Mouse (Mus musculus) stomach, embryonic 14.5 days (tissue): ENCODE data around the gene Prkcb. TPM values are rescaled to one million over a fixed set of nuclear protein-coding genes. Genes with fewer than 3 reads are reported as not detected.

Experiments
- ATAC-seq: fragments of 200-750 bp; cut with Nextera tagmentation; 2 replicates; pipeline ENCODE4 v1.8.0; 2017; ENCODE audit warnings: low read depth, moderate TSS enrichment; ENCODE audit not compliant: insufficient number of reproducible peaks, insufficient read depth, low FRiP score
- H3K27ac ChIP-seq: fragments of 300-500 bp; sonication (generic); 2 replicates; pipeline ENCODE4 v1.5.1; 2014; ENCODE audit warnings: mild to moderate bottlenecking, low read length, moderate library complexity, mixed read lengths
- H3K27me3 ChIP-seq: fragments of 300-500 bp; sonication (generic); 2 replicates; pipeline ENCODE4 v1.6.1; 2014; ENCODE audit warnings: low read length, control low read depth, mixed read lengths; ENCODE audit not compliant: control insufficient read depth, insufficient read depth
- H3K36me3 ChIP-seq: fragments of 300-500 bp; sonication (generic); 2 replicates; pipeline ENCODE4 v1.6.1; 2014; ENCODE audit warnings: mild to moderate bottlenecking, control low read depth, low read length, moderate library complexity, mixed read lengths; ENCODE audit not compliant: control insufficient read depth, insufficient read depth
- H3K4me1 ChIP-seq: fragments of 300-500 bp; sonication (generic); 2 replicates; pipeline ENCODE4 v1.6.1; 2014; ENCODE audit warnings: low read length, control low read depth, mixed read lengths; ENCODE audit not compliant: control insufficient read depth, insufficient read depth
- H3K4me2 ChIP-seq: fragments of 300-500 bp; sonication (generic); replicated peaks from 2 replicates; pipeline ENCODE4 v1.6.1; 2014; ENCODE audit warnings: low read depth, low read length, control low read depth
- H3K4me3 ChIP-seq: fragments of 300-500 bp; sonication (generic); 2 replicates; pipeline ENCODE4 v1.5.1; 2014; ENCODE audit warnings: low read depth, low read length, control low read depth
- H3K9ac ChIP-seq: fragments of 300-500 bp; sonication (generic); replicated peaks from 2 replicates; pipeline ENCODE4 v1.6.1; 2014; ENCODE audit warnings: low read depth, mild to moderate bottlenecking, control low read depth, low read length, moderate library complexity, mixed read lengths
- H3K9me3 ChIP-seq: fragments of 300-500 bp; sonication (generic); 2 replicates; pipeline ENCODE4 v1.6.1; 2016; ENCODE audit warnings: low read depth, low read length, control low read depth; ENCODE audit not compliant: control insufficient read depth
- WGBS: fragments of 180-500 bp; shearing (Covaris S2); extraction: QIAGEN DNeasy Blood & Tissue Kit; methylation state at CpG from one replicate; pipeline ENCODE4 v1.1.7; 2014; 5-methylcytosine and 5-hydroxymethylcytosine counted together
- polyA plus RNA-seq: library from polyadenylated mRNA; unstranded; fragments of >200 nt; fragmentation: Nextera tagmentation; extraction: Ambion mirVana; gene quantifications from 2 replicates; pipeline ENCODE4 v1.2.1, GENCODE M21; 2014

The Prkcb gene
- polyA plus RNA-seq, 1 experiment from 2014 or later: 18.4 TPM

DNA sequence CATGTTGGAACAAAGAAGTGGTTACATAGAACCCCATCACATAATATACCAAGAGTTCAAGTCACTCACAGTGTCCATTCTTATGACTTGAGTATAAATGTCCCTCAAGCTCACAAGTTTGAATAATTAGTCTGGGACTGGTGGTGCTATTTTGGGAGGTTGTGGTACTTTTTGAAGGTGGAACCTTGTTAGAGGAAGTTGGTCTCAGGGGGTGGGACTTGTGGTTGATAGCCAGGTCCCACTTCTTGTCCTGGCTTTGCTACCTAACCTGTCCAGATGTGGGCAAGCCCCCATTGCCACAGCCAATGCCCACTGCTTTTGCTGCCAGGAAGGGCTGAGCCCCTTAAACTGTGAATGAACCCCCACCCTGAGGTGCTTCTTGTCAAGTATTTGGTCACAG lies 28.9 kb downstream of the Prkcb start:
- Histone ChIP-seq H3K27ac (no peak overlapping the region), H3K4me1 (no peaks in the 10 kb centered on the region), H3K4me2 (no peak overlapping the region), H3K4me3 (no peak overlapping the region), H3K9ac (no peak overlapping the region), H3K27me3 (no peaks in the 10 kb centered on the region), H3K36me3 (no peaks in the 10 kb centered on the region), H3K9me3 (no peaks in the 10 kb centered on the region)
- no peak for ATAC-seq

DNA sequence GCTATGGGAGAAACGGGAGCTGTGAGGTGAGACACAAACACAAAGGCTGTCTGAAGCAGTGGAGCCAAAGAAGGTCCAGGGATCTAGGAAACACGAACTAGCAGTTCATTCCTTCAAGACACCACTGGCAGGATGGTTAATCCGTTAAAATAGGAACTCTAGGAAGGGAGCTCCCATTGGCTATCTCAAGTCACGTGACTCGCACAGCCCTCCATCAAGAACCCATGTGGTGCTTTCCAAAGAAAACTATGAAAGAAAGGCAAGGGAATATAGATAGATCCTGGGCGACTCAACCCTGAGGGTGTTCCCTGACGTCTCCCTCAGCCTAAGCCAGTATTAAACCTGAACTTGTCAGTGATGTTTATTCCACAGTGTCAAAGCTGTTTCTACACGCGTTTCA lies 31.0 kb downstream of the Prkcb start:
- Histone ChIP-seq H3K27me3 (no peaks in the 10 kb centered on the region), H3K27ac (no peak overlapping the region), H3K4me2 (no peak overlapping the region), H3K9ac (no peak overlapping the region), H3K4me1 (no peaks in the 10 kb centered on the region), H3K36me3 (no peaks in the 10 kb centered on the region), H3K4me3 (no peak overlapping the region), H3K9me3 (no peaks in the 10 kb centered on the region)
- no peak for ATAC-seq
- WGBS: 66% methylated on average over 9 of the region's 9 CpGs

DNA sequence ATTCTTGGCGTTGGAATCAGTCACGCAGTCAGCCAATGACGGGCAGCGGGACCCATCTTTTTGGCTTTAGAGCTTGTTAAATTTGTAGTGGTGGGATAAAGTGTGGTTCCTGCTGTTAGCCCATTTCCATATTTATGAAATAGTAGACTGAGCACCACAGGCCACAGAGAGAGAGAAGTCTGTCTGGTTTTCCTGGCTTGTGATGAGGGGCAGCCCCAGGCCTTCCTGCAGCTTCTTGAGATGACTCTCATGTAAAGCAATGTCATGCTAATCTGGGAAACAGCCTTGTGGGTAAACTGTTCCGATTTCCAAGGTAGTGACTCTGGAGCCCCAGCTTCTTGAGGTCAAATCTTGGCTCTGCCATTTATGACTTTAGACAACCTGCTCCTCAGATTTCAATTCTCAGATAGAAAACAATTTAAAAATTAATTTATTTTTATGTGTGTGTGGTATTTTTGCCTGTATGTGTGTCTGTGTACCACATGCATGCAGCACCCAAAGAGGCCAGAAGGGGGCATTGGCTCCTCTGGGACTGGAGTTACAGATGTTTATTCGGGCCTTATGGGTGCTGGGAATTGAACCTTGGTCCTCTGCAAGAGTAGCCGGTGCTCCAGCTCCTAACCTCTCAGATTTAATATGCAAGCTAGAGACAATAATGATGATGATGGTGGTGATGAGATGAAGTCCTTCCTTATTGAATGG lies 32.4 kb downstream of the Prkcb start:
- no peak for ATAC-seq
- WGBS: 90% methylated on average over 7 of the region's 7 CpGs
- no peaks in the 10 kb centered on the region for H3K4me1 ChIP-seq

DNA sequence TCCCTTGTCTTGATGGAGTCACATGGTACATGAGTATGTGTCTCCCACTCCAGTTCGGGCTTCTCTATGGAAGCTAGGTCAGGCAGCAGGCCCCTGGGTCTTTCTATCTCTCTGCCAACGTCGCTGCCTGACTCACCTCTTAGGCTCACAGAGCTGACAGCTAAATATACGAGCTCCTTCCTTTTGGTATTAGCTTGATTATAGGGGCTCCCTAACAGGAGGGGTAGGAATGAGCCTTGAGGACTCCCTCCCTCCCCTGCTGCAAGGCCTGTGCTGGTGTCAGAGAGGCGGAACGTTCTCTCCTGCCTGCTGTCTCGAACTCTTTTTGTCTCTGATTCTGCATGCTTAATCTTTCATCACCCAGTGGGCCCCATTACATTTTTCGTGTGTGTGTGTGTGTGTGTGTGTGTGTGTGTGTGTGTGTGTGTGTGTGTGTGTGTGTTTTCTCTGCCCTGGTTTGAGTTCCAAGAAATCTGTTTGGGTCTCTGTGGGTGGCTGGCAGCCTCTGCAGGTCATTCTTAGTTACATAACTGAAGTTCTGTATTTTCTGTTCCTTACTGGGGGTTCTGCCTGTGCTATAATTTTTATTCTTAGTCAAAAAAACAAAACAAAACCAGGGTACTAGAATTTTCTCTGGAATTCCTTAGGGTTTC lies 33.6 kb downstream of the Prkcb start:
- H3K4me1 ChIP-seq: no peaks in the 10 kb centered on the region
- no peaks in the 10 kb centered on the region for H3K9me3 ChIP-seq
- no peak overlapping the region for H3K27ac ChIP-seq
- ATAC-seq: no peak
- no peak overlapping the region for H3K9ac ChIP-seq
- no peaks in the 10 kb centered on the region for H3K27me3 ChIP-seq
- H3K4me3 ChIP-seq: no peak overlapping the region
- H3K36me3 ChIP-seq: no peaks in the 10 kb centered on the region
- 53% methylated on average over 8 of the region's 8 CpGs for WGBS
- H3K4me2 ChIP-seq: no peak overlapping the region

More for the DNA sequence above, 32.4 kb downstream of the Prkcb start:
- no peak overlapping the region for H3K4me3 ChIP-seq
- H3K27me3 ChIP-seq: no peaks in the 10 kb centered on the region
- H3K4me2 ChIP-seq: no peak overlapping the region
- no peak overlapping the region for H3K9ac ChIP-seq
- no peak overlapping the region for H3K27ac ChIP-seq
- no peaks in the 10 kb centered on the region for H3K36me3 ChIP-seq
- H3K9me3 ChIP-seq: no peaks in the 10 kb centered on the region

DNA sequence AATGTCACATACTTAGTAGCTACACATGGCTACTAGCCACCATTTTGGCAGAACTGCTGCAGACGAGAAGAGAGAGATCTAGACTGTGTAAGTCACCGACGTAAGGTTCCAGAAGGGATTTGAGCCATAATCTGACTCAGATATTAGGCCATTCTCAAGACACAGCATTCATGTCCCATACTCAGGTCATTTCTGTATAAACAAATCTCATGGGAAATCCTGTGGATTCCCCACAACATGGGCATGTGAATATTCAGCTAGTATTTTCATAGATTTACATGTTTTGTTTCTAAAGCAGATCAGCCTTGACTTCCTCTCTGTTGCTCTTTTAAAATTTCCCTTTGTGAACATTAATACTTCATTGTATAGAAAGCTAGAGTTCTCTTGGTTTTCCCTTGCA lies 39.4 kb downstream of the Prkcb start:
- no peaks in the 10 kb centered on the region for H3K36me3 ChIP-seq
- no peaks in the 10 kb centered on the region for H3K4me1 ChIP-seq
- no peak overlapping the region for H3K4me3 ChIP-seq
- no peaks in the 10 kb centered on the region for H3K27me3 ChIP-seq
- H3K4me2 ChIP-seq: no peak overlapping the region
- no peak overlapping the region for H3K27ac ChIP-seq
- no peaks in the 10 kb centered on the region for H3K9me3 ChIP-seq
- no peak for ATAC-seq
- 86% methylated on average over 3 of the region's 3 CpGs for WGBS
- no peak overlapping the region for H3K9ac ChIP-seq

DNA sequence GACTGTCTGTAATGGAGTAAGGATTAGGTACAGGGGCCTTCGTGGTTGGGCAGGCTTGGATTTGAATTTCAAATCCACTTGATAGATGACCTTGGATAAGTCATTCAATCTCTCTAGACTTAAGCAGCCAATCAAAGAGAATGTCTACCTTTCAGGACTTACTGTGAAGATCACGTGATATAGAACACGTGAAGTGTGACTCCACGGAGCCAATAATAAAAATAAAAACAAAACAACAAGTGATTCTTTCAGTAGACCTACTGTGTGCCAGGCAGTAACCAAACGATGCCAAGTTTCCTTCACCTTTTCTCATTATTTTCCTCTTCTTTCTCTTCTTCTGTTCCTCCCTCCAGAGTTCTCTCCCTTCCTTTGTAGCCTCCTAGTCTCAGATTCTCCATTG lies 39.9 kb downstream of the Prkcb start:
- no peak overlapping the region for H3K9ac ChIP-seq
- no peak overlapping the region for H3K27ac ChIP-seq
- no peak for ATAC-seq
- no peak overlapping the region for H3K4me2 ChIP-seq
- no peaks in the 10 kb centered on the region for H3K9me3 ChIP-seq
- no peaks in the 10 kb centered on the region for H3K27me3 ChIP-seq
- no peaks in the 10 kb centered on the region for H3K36me3 ChIP-seq
- no peaks in the 10 kb centered on the region for H3K4me1 ChIP-seq
- H3K4me3 ChIP-seq: no peak overlapping the region
- 83% methylated on average over 5 of the region's 5 CpGs for WGBS

DNA sequence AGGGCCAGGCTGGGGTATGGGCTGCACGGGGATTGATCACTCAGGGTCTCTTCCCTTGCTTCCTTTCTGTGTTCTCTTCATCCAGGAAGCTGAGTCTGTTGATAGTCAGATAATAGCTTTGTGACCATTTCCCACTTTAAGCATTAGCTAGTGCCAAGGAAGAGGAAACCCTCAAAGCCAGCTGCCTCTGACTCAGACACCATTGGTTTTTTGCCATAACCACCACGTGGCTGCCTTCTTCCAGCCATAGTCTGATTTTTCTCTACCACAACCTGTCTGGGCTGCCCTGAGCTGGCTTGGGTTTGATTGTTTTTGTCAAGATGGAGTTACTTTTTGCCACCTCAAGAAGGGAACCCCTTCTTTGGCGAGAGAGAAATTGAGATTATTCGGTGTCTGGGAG lies 41.0 kb downstream of the Prkcb start:
- Histone ChIP-seq H3K36me3 (no peaks in the 10 kb centered on the region), H3K4me1 (no peaks in the 10 kb centered on the region), H3K4me2 (no peak overlapping the region), H3K9me3 (no peaks in the 10 kb centered on the region), H3K4me3 (no peak overlapping the region), H3K27ac (no peak overlapping the region), H3K27me3 (no peaks in the 10 kb centered on the region), H3K9ac (no peak overlapping the region)
- 81% methylated on average over 4 of the region's 4 CpGs for WGBS
- ATAC-seq: no peak

DNA sequence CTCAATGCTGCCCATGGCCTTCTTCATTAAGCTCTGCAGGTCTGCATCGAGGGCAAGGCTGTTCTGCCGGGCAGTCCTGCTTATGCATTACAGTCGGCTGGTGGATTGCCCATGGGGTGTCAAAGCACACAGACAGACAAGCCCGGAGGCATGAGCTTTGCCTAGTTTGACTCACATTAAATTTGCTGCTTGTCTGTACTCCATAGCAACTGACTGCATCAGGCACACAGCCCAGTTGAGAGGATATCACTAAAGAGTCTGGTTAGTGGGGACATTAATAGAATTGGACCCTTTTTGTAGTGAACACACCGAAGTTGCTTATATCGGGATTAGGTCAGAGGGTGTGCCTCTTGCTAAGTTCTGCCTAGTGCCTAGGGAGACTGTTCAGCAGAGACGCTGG lies 45.1 kb downstream of the Prkcb start:
- Histone ChIP-seq H3K36me3 (no peaks in the 10 kb centered on the region), H3K27ac (no peak overlapping the region)

DNA sequence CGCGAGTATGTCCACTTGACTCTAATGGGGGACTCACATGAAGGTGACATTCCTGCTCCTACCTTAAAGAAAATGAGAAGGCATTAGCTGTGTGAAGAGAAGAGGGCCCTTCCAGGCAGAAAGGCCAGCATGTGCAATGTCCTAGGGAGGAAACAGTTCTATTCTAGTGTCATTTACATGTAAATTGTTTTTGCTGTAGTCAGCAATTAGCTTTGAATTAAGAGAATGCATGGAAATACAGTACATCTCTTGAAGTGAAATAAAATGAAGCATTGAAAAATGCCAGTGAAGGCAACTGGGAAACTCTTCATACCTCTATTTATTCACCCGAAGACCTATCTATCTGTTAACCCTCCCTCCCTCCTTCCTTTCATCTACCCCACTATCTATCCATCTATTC lies 48.8 kb downstream of the Prkcb start:
- Histone ChIP-seq H3K4me1 (no peaks in the 10 kb centered on the region), H3K36me3 (no peaks in the 10 kb centered on the region), H3K4me2 (no peak overlapping the region), H3K9me3 (no peaks in the 10 kb centered on the region), H3K9ac (no peak overlapping the region), H3K4me3 (no peak overlapping the region), H3K27ac (no peak overlapping the region), H3K27me3 (no peaks in the 10 kb centered on the region)
- no peak for ATAC-seq
- WGBS: 91% methylated on average over 3 of the region's 3 CpGs

More for the DNA sequence above, 45.1 kb downstream of the Prkcb start:
- no peaks in the 10 kb centered on the region for H3K9me3 ChIP-seq
- no peaks in the 10 kb centered on the region for H3K4me1 ChIP-seq
- no peak overlapping the region for H3K4me2 ChIP-seq
- 84% methylated on average over 7 of the region's 7 CpGs for WGBS
- no peak overlapping the region for H3K9ac ChIP-seq
- H3K4me3 ChIP-seq: no peak overlapping the region
- no peaks in the 10 kb centered on the region for H3K27me3 ChIP-seq
- ATAC-seq: no peak
